Mouse (Mus musculus) hindbrain, embryonic 11.5 days (tissue): ENCODE data around the gene Tmcc1. TPM values are rescaled to one million over a fixed set of nuclear protein-coding genes. Genes with fewer than 3 reads are reported as not detected.
"Not testable (repeated sequence)": the region's sequence is repeated elsewhere in the genome, so short reads cannot be mapped to it uniquely, and the experiment has no call there.

Source experiments
- ATAC-seq: fragments of 200-750 bp; cut with Nextera tagmentation; 2 replicates; pipeline ENCODE4 v1.8.0; 2017; ENCODE audit warnings: mild to moderate bottlenecking, moderate TSS enrichment, moderate library complexity; ENCODE audit not compliant: low FRiP score
- DNase-seq: peaks from one replicate; pipeline ENCODE4 v3.0.0-alpha.2; 2015; ENCODE audit warnings: low spot score
- H3K27ac ChIP-seq: fragments of 300-500 bp; sonication (generic); 2 replicates; pipeline ENCODE4 v1.5.1; 2014; ENCODE audit warnings: mild to moderate bottlenecking, low read depth, low read length
- H3K27me3 ChIP-seq: fragments of 300-500 bp; sonication (generic); 2 replicates; pipeline ENCODE4 v1.6.1; 2014; ENCODE audit warnings: mild to moderate bottlenecking, low read length, moderate library complexity, mixed read lengths; ENCODE audit not compliant: control insufficient read depth, insufficient read depth
- H3K36me3 ChIP-seq: fragments of 300-500 bp; sonication (generic); 2 replicates; pipeline ENCODE4 v1.6.1; 2014; ENCODE audit warnings: mild to moderate bottlenecking, low read length, moderate library complexity, mixed read lengths; ENCODE audit not compliant: control insufficient read depth, insufficient read depth
- H3K4me1 ChIP-seq: fragments of 300-500 bp; sonication (generic); replicated peaks from 2 replicates; pipeline ENCODE4 v1.6.1; 2014; ENCODE audit warnings: low read length, mixed read lengths; ENCODE audit not compliant: control insufficient read depth, insufficient read depth
- H3K4me2 ChIP-seq: fragments of 300-500 bp; sonication (generic); replicated peaks from 2 replicates; pipeline ENCODE4 v1.6.1; 2014; ENCODE audit warnings: mild to moderate bottlenecking, low read depth, low read length
- H3K4me3 ChIP-seq: fragments of 300-500 bp; sonication (generic); 2 replicates; pipeline ENCODE4 v1.5.1; 2014; ENCODE audit warnings: low read depth, low read length
- H3K9ac ChIP-seq: fragments of 300-500 bp; sonication (generic); 2 replicates; pipeline ENCODE4 v1.6.1; 2014; ENCODE audit warnings: low read depth, low read length
- H3K9me3 ChIP-seq: fragments of 300-500 bp; sonication (generic); 2 replicates; pipeline ENCODE4 v1.6.1; 2016; ENCODE audit warnings: low read length; ENCODE audit not compliant: control insufficient read depth
- WGBS: fragments of 180-500 bp; shearing (Covaris S2); extraction: QIAGEN DNeasy Blood & Tissue Kit; methylation state at CpG from one replicate; pipeline ENCODE4 v1.1.7; 2014; 5-methylcytosine and 5-hydroxymethylcytosine counted together
- polyA plus RNA-seq: library from polyadenylated mRNA; unstranded; fragments of >200 nt; fragmentation: Nextera tagmentation; extraction: Ambion mirVana; gene quantifications from 2 replicates; pipeline ENCODE4 v1.2.1, GENCODE M21; 2014

Gene Tmcc1
- polyA plus RNA-seq, 1 experiment from 2014 or later: 23.4 TPM

DNA sequence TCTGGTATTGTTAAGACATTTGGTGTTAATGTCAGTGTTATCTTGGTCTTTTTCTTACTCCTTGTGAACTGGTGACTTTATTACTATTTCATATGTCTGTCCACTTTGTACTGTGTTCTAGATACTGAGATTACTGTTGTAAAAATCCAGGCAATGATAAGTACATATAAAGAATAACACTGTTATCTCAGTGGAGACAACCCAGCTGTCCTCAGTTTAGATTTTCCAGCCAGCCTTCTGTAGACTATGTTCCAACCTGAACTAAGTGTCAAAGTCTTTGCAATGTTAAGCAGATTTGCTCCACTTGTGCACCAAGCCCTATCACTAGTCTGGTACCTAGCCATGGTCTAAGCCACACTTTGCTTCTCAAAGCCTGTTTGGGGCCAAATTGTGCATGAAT lies 118.4 kb downstream of the Tmcc1 start:
- Histone ChIP-seq H3K9me3 (no peaks in the 10 kb centered on the region), H3K4me3 (no peak overlapping the region), H3K27ac (no peak overlapping the region), H3K4me2 (no peak overlapping the region), H3K9ac (no peak overlapping the region), H3K36me3 (no peaks in the 10 kb centered on the region), H3K4me1 (no peaks in the 10 kb centered on the region), H3K27me3 (no peaks in the 10 kb centered on the region)
- no peak for DNase-seq
- no peak for ATAC-seq

- Histone ChIP-seq H3K27me3 (no peaks in the 10 kb centered on the region), H3K9ac (no peak overlapping the region), H3K4me2 (no peak overlapping the region), H3K9me3 (no peaks in the 10 kb centered on the region), H3K27ac (no peak overlapping the region), H3K4me3 (no peak overlapping the region), H3K4me1 (no peaks in the 10 kb centered on the region), H3K36me3 (no peaks in the 10 kb centered on the region)
- 88% methylated on average over 4 of the region's 4 CpGs for WGBS
- ATAC-seq (no peak), DNase-seq (no peak)
Observed at GRCm38 (mm10) chr6:116073610-116074009, 119.7 kb downstream of the Tmcc1 start.

DNA sequence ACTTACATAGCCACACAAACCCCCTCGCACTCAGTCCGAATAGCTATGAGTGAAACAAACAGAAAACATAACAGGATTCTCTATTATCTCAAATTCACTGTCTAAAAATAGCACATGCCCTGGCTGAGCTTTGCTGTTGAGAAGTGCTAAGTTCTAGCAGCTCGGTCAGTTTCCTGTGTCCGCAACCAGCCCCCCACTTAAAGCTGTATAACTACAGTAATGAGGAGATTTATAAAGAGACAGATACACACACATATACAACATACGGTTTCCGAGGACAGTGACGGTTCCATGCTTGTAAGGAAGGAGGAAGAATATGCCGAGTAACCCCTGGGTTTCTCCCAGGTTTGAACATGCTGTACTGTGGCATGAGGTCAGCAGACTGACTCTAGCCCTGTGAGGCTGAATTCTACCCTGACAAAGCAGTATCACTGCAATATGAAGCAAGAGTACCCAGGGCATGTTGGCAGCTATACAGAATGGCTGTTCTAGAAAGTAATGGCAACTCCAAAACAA lies 120.5 kb downstream of the Tmcc1 start:
- 74% methylated on average over 8 of the region's 8 CpGs for WGBS

DNA sequence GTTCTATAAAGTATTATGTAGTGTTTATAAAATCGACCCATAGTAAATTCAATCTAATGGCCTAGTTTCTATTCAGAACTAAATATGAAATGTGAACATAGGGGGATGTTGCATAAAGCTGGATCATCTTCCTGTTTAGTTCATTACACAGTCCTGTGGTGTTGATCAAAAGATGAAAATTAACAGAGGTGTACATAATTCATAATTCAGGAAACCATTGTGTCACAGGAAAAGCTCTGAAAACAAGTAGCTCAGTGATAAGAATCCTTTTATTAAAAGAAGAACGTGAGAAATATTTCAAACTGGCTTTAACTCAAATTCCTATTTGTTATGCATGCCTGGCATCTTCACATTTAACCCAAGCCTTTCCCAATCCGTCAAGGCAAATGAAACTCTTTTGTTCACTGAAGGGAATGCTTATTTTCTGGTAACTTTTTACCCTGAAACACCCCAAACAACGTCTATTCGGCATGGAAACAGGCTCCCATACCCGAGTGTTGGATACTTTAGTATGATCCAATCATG lies 121.0 kb downstream of the Tmcc1 start:
- Histone ChIP-seq H3K4me1 (no peaks in the 10 kb centered on the region), H3K27ac (no peak overlapping the region), H3K9me3 (no peaks in the 10 kb centered on the region), H3K27me3 (no peaks in the 10 kb centered on the region), H3K9ac (no peak overlapping the region), H3K4me2 (no peak overlapping the region), H3K36me3 (no peaks in the 10 kb centered on the region), H3K4me3 (no peak overlapping the region)
- WGBS: 48% methylated on average over 6 of the region's 6 CpGs
- ATAC-seq: no peak
- no peak for DNase-seq

More for the DNA sequence above, 120.5 kb downstream of the Tmcc1 start:
- Histone ChIP-seq H3K4me3 (no peak overlapping the region), H3K4me1 (no peaks in the 10 kb centered on the region), H3K36me3 (no peaks in the 10 kb centered on the region), H3K27ac (no peak overlapping the region), H3K9ac (no peak overlapping the region), H3K4me2 (no peak overlapping the region), H3K9me3 (no peaks in the 10 kb centered on the region), H3K27me3 (no peaks in the 10 kb centered on the region)
- ATAC-seq (no peak), DNase-seq (no peak)

GRCm38 (mm10) chr6:116071781-116072180 lies 121.5 kb downstream of the Tmcc1 start:
- Histone ChIP-seq H3K4me2 (no peak overlapping the region), H3K9ac (no peak overlapping the region), H3K4me1 (no peaks in the 10 kb centered on the region), H3K36me3 (no peaks in the 10 kb centered on the region), H3K27me3 (no peaks in the 10 kb centered on the region), H3K27ac (no peak overlapping the region), H3K9me3 (no peaks in the 10 kb centered on the region), H3K4me3 (no peak overlapping the region)
- ATAC-seq (no peak), DNase-seq (no peak)
- WGBS: 91% methylated on average over 2 of the region's 2 CpGs

DNA sequence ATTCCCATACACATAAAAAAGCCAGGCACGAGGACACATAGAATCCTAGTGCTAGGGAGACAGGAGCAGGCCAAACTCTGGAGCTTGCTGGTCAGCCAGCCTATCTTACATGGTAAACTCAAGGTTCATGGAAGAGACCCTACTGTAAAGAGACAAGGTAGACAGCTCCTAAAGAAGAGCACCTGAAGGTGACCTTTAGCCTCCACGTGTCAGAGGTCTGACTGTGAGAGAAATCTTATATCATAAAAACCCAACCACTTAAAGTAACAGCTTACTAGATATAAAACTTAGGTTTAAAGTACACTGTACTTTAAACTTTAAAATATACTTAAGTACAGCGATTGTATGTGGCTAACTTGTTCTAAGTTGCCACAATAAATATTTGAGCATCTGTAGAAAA lies 122.7 kb downstream of the Tmcc1 start:
- Histone ChIP-seq H3K4me2 (no peak overlapping the region), H3K36me3 (no peaks in the 10 kb centered on the region), H3K27ac (no peak overlapping the region), H3K9me3 (no peaks in the 10 kb centered on the region), H3K27me3 (no peaks in the 10 kb centered on the region), H3K4me1 (no peaks in the 10 kb centered on the region), H3K9ac (no peak overlapping the region), H3K4me3 (no peak overlapping the region)
- WGBS: 90% methylated on average over 3 of the region's 3 CpGs
- DNase-seq: no peak
- no peak for ATAC-seq

DNA sequence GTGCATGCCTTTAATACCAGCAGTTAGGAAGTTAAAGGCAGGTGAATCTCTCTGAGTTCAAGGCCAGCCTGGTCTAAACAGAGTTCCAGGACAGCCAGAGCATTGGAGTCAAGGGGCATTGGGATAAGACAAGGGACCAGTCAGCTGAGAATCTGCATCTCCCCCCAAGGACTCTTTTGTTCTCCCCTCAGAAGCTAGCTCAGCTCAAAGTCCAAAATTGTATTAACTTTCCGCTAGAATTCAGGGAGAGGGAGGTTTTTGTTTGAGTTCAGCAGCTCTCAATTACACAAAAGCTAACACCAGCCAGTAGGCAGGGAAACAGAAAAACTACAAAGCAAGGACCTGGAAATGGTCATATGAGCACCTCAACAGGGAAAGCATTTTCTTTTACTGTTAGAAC lies 129.8 kb downstream of the Tmcc1 start:
- H3K4me2 ChIP-seq: no peak overlapping the region
- no peaks in the 10 kb centered on the region for H3K36me3 ChIP-seq
- no peaks in the 10 kb centered on the region for H3K4me1 ChIP-seq
- no peaks in the 10 kb centered on the region for H3K27me3 ChIP-seq
- H3K9ac ChIP-seq: no peak overlapping the region
- WGBS: 81% methylated on average over 1 of the region's 1 CpGs
- no peak overlapping the region for H3K4me3 ChIP-seq
- H3K27ac ChIP-seq: no peak overlapping the region
- no peaks in the 10 kb centered on the region for H3K9me3 ChIP-seq
- DNase-seq: no peak
- ATAC-seq: no peak

- ATAC-seq, DNase-seq, H3K9ac ChIP-seq, H3K36me3 ChIP-seq, H3K9me3 ChIP-seq, H3K4me3 ChIP-seq, H3K4me1 ChIP-seq, H3K27ac ChIP-seq, H3K4me2 ChIP-seq, H3K27me3 ChIP-seq: not testable (repeated sequence)
Observed at GRCm38 (mm10) chr6:116059542-116059941, 133.7 kb downstream of the Tmcc1 start.

DNA sequence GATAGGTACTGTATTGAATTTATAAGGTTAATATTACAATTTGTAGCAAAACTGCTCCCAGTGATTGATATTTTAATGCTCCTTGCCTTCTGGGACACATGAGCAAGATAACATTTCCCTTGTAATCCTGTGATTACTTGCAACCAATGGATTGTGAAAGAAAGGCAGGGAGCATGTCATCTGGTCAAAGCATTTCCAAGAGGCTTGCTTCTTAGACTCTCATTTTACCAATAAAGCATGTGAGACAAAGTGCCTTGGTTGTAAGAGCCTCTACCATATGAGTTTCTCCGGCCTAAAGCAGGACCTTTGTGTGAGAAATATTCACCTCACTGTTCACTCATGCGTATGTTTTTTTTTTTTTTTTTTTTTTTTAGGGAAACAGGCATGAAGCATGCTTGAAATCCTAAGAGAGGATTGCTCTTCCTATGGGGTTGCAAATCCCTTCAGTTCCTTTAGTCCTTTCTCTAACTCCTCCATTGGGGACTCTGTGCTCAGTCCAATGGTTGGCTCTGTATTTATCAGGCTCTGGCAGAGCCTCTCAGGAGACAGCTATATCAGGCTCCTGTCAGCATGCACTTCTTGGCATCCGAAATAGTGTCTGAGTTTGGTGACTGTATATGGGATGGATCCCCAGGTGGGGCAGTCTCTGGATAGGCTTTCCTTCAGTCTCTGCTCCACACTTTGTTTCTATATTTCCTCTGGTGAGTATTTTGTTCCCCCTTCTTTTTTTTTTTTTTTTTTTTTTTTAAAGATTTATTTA lies 134.6 kb downstream of the Tmcc1 start:
- Histone ChIP-seq H3K4me1 (no peaks in the 10 kb centered on the region), H3K27ac (no peak overlapping the region), H3K9me3 (no peaks in the 10 kb centered on the region), H3K27me3 (no peaks in the 10 kb centered on the region), H3K4me3 (no peak overlapping the region), H3K36me3 (no peaks in the 10 kb centered on the region), H3K9ac (no peak overlapping the region), H3K4me2 (no peak overlapping the region)
- ATAC-seq: no peak
- 59% methylated on average over 3 of the region's 3 CpGs for WGBS
- no peak for DNase-seq
